Mouse (Mus musculus) brain, embryonic 14.5 days (tissue): Measurements from ENCODE around the gene Pfkp. TPM values are rescaled to one million over a fixed set of nuclear protein-coding genes. Genes with fewer than 3 reads are reported as not detected.
A peak's percentile ranks its signal among the peaks of the same experiment; 100 is the strongest.

Experiments used
- DNase-seq: peaks from one replicate; pipeline ENCODE4 v3.0.0-alpha.2; 2011; ENCODE audit warnings: low read depth
- CTCF ChIP-seq: fragments of 200-500 bp; IDR thresholded peaks from 2 replicates; pipeline ENCODE4 v1.5.1; 2012; ENCODE audit warnings: inconsistent platforms, mild to moderate bottlenecking, moderate library complexity, borderline replicate concordance; ENCODE audit not compliant: insufficient read depth, insufficient read length; ENCODE audit errors: extremely low read depth
- POLR2A ChIP-seq: fragments of 200-500 bp; IDR thresholded peaks from 2 replicates; pipeline ENCODE4 v1.6.1; 2012; ENCODE audit warnings: mild to moderate bottlenecking, inconsistent platforms, borderline replicate concordance; ENCODE audit not compliant: poor library complexity, insufficient read depth, insufficient read length, severe bottlenecking; ENCODE audit errors: extremely low read depth
- polyA plus RNA-seq: library from polyadenylated mRNA; depleted of rRNA; stranded (reverse); fragments of >200 nt; gene quantifications from 2 replicates; pipeline ENCODE4 v1.2.3, GENCODE M21; 2012

The Pfkp gene
- polyA plus RNA-seq, 1 experiment = 258 TPM

GRCm38 (mm10) chr13:6626508-6627114, 22.0 kb downstream of the Pfkp start:
- no peak for DNase-seq
- TF ChIP-seq POLR2A (no peak), CTCF (no peak)

- TF ChIP-seq POLR2A = no peak
- TF ChIP-seq CTCF = no peak
- DNase-seq = no peak
Measured at GRCm38 (mm10) chr13:6625942-6626341, 22.6 kb downstream of the Pfkp start.

- TF ChIP-seq POLR2A (no peak), CTCF (no peak)
Measured at GRCm38 (mm10) chr13:6624604-6625003, 24.0 kb downstream of the Pfkp start.

GRCm38 (mm10) chr13:6624121-6624520, 24.5 kb downstream of the Pfkp start:
- no peak for TF ChIP-seq POLR2A
- TF ChIP-seq CTCF = no peak
- no peak for DNase-seq

More at GRCm38 (mm10) chr13:6624604-6625003, 24.0 kb downstream of the Pfkp start:
- no peak for DNase-seq

- TF ChIP-seq POLR2A = no peak
- TF ChIP-seq CTCF = no peak
- DNase-seq = no peak
Measured at GRCm38 (mm10) chr13:6621831-6622230, 26.7 kb downstream of the Pfkp start.

GRCm38 (mm10) chr13:6620250-6620649, 28.3 kb downstream of the Pfkp start:
- TF ChIP-seq POLR2A (no peak), CTCF (no peak)
- DNase-seq = no peak

- DNase-seq = no peak
- TF ChIP-seq CTCF (no peak), POLR2A (no peak)
Measured at GRCm38 (mm10) chr13:6618711-6619110, 29.9 kb downstream of the Pfkp start.

- no peak for DNase-seq
- TF ChIP-seq POLR2A = no peak
- no peak for TF ChIP-seq CTCF
Measured at GRCm38 (mm10) chr13:6613690-6614445, 34.7 kb downstream of the Pfkp start.

- TF ChIP-seq CTCF (peak; percentile 9; the same call in 1 of the 2 replicates), POLR2A (no peak)
- DNase-seq = no peak
Measured at GRCm38 (mm10) chr13:6602786-6603409, 45.7 kb downstream of the Pfkp start.

- TF ChIP-seq CTCF (no peak), POLR2A (no peak)
- no peak for DNase-seq
Measured at GRCm38 (mm10) chr13:6601676-6602075, 46.9 kb downstream of the Pfkp start.

- no peak for DNase-seq
- TF ChIP-seq POLR2A = no peak
- no peak for TF ChIP-seq CTCF
Measured at GRCm38 (mm10) chr13:6600626-6601025, 48.0 kb downstream of the Pfkp start.

- no peak for DNase-seq
- TF ChIP-seq POLR2A (no peak), CTCF (no peak)
Measured at GRCm38 (mm10) chr13:6597801-6598200, 50.8 kb downstream of the Pfkp start.

- no peak for DNase-seq
Measured at GRCm38 (mm10) chr13:6595403-6595802, 53.2 kb downstream of the Pfkp start.

More at GRCm38 (mm10) chr13:6595403-6595802, 53.2 kb downstream of the Pfkp start:
- TF ChIP-seq CTCF (no peak), POLR2A (no peak)
